Mouse (Mus musculus): ENCODE results near the gene Srpr. TPM values are rescaled to one million over a fixed set of nuclear protein-coding genes. Genes with fewer than 3 reads are reported as not detected.

Srpr gene
- polyA plus RNA-seq, 1 experiment from 2014 or later = 94.2 TPM

GRCm38 (mm10) chr9:35170071-35170470, 29.9 kb upstream of the Srpr start:
- Histone ChIP-seq H3K36me3 (peaks cover 14% of the 10 kb centered on the region), H3K9me3 (replicated peaks) (no peaks in the 10 kb centered on the region), H3K4me3 (no peak overlapping the region), H3K9ac (no peak overlapping the region), H3K27ac (no peak overlapping the region), H3K4me2 (replicated peaks) (no peak overlapping the region), H3K27me3 (no peaks in the 10 kb centered on the region), H3K4me1 (peaks cover 19% of the 10 kb centered on the region)
- ATAC-seq (ENCODE audit: low FRiP score) = no peak
- WGBS = 96% methylated on average over 7 of the region's 7 CpGs

GRCm38 (mm10) chr9:35173331-35173730, 26.6 kb upstream of the Srpr start:
- Histone ChIP-seq H3K9me3 (replicated peaks) (no peaks in the 10 kb centered on the region), H3K36me3 (peaks cover 14% of the 10 kb centered on the region), H3K27ac (no peak overlapping the region), H3K27me3 (no peaks in the 10 kb centered on the region), H3K4me3 (no peak overlapping the region), H3K4me2 (replicated peaks) (no peak overlapping the region), H3K4me1 (peaks cover 14% of the 10 kb centered on the region), H3K9ac (no peak overlapping the region)
- no peak for ATAC-seq (ENCODE audit: low FRiP score)
- 88% methylated on average over 1 of the region's 1 CpGs for WGBS

- Histone ChIP-seq H3K27ac (peak within 1 kb of the TSS; percentile 81), H3K27me3 (no peaks in the 10 kb centered on the region)
- WGBS = under 1% methylated on average over 38 of the region's 38 CpGs
Observed at GRCm38 (mm10) chr9:35175251-35176123, 24.5 kb upstream of the Srpr start, which contains the start of gene Dcps. Dcps (minus strand) TSS chr9:35176061.

GRCm38 (mm10) chr9:35176124-35176659, 23.8 kb upstream of the Srpr start:
- peak overlapping the region; percentile 56 for H3K4me3 ChIP-seq
- no peak overlapping the region for H3K27ac ChIP-seq
- peak; percentile 32 for ATAC-seq (ENCODE audit: low FRiP score)
- peak overlapping the region; percentile 70 for H3K4me2 ChIP-seq (replicated peaks)
- H3K27me3 ChIP-seq = no peaks in the 10 kb centered on the region
- no peaks in the 10 kb centered on the region for H3K36me3 ChIP-seq
- 49% methylated on average over 14 of the region's 14 CpGs for WGBS
- H3K9ac ChIP-seq = no peak overlapping the region
- H3K4me1 ChIP-seq = peaks cover 14% of the 10 kb centered on the region
- no peaks in the 10 kb centered on the region for H3K9me3 ChIP-seq (replicated peaks)

More at GRCm38 (mm10) chr9:35175251-35176123, 24.5 kb upstream of the Srpr start, which contains the start of gene Dcps:
- H3K4me3 ChIP-seq = peak within 1 kb of the TSS; percentile 56
- ATAC-seq (ENCODE audit: low FRiP score) = peak; percentile 98
- peaks cover 6% of the 10 kb centered on the region for H3K36me3 ChIP-seq
- H3K4me2 ChIP-seq (replicated peaks) = peak within 1 kb of the TSS; percentile 70
- H3K9ac ChIP-seq = peak within 1 kb of the TSS; percentile 49
- peaks cover 14% of the 10 kb centered on the region for H3K4me1 ChIP-seq
- no peaks in the 10 kb centered on the region for H3K9me3 ChIP-seq (replicated peaks)

GRCm38 (mm10) chr9:35182832-35183231, 17.1 kb upstream of the Srpr start:
- 79% methylated on average over 2 of the region's 2 CpGs for WGBS
- Histone ChIP-seq H3K4me1 (no peaks in the 10 kb centered on the region), H3K36me3 (peaks cover 10% of the 10 kb centered on the region; the same call in 1 of the 2 replicates), H3K4me3 (no peak overlapping the region), H3K9me3 (replicated peaks) (no peaks in the 10 kb centered on the region), H3K27me3 (no peaks in the 10 kb centered on the region), H3K4me2 (replicated peaks) (no peak overlapping the region), H3K27ac (no peak overlapping the region), H3K9ac (no peak overlapping the region)
- ATAC-seq (ENCODE audit: low FRiP score) = no peak

- 70% methylated on average over 5 of the region's 5 CpGs for WGBS
- no peak for ATAC-seq (ENCODE audit: low FRiP score)
- Histone ChIP-seq H3K36me3 (peaks cover 11% of the 10 kb centered on the region), H3K9me3 (replicated peaks) (no peaks in the 10 kb centered on the region), H3K27me3 (no peaks in the 10 kb centered on the region), H3K27ac (no peak overlapping the region), H3K4me1 (no peaks in the 10 kb centered on the region), H3K4me2 (replicated peaks) (no peak overlapping the region), H3K4me3 (no peak overlapping the region), H3K9ac (no peak overlapping the region)
Observed at GRCm38 (mm10) chr9:35183359-35183758, 16.6 kb upstream of the Srpr start.

GRCm38 (mm10) chr9:35186430-35186829, 13.5 kb upstream of the Srpr start:
- no peaks in the 10 kb centered on the region for H3K9me3 ChIP-seq (replicated peaks)
- no peak for ATAC-seq (ENCODE audit: low FRiP score)
- peaks cover 29% of the 10 kb centered on the region for H3K36me3 ChIP-seq
- no peaks in the 10 kb centered on the region for H3K27me3 ChIP-seq
- 62% methylated on average over 4 of the region's 4 CpGs for WGBS
- no peak overlapping the region for H3K27ac ChIP-seq
- no peak overlapping the region for H3K4me3 ChIP-seq
- no peaks in the 10 kb centered on the region for H3K4me1 ChIP-seq
- no peak overlapping the region for H3K4me2 ChIP-seq (replicated peaks)
- H3K9ac ChIP-seq = no peak overlapping the region

GRCm38 (mm10) chr9:35187351-35187903, 12.5 kb upstream of the Srpr start:
- 87% methylated on average over 10 of the region's 10 CpGs for WGBS
- Histone ChIP-seq H3K4me3 (no peak overlapping the region), H3K9me3 (replicated peaks) (no peaks in the 10 kb centered on the region), H3K4me2 (replicated peaks) (no peak overlapping the region), H3K9ac (no peak overlapping the region), H3K36me3 (peaks cover 29% of the 10 kb centered on the region), H3K27me3 (no peaks in the 10 kb centered on the region), H3K4me1 (no peaks in the 10 kb centered on the region), H3K27ac (no peak overlapping the region)
- no peak for ATAC-seq (ENCODE audit: low FRiP score)

- ATAC-seq (ENCODE audit: low FRiP score) = no peak
- 73% methylated on average over 22 of the region's 22 CpGs for WGBS
- Histone ChIP-seq H3K4me2 (replicated peaks) (no peak overlapping the region), H3K4me3 (no peak overlapping the region), H3K9me3 (replicated peaks) (no peaks in the 10 kb centered on the region), H3K9ac (no peak overlapping the region), H3K36me3 (peaks cover 29% of the 10 kb centered on the region), H3K27me3 (no peaks in the 10 kb centered on the region), H3K4me1 (no peaks in the 10 kb centered on the region), H3K27ac (no peak overlapping the region)
Observed at GRCm38 (mm10) chr9:35188700-35189099, 11.3 kb upstream of the Srpr start.

- Histone ChIP-seq H3K4me1 (no peaks in the 10 kb centered on the region), H3K36me3 (peaks cover 20% of the 10 kb centered on the region), H3K27ac (no peak overlapping the region), H3K4me2 (replicated peaks) (no peak overlapping the region), H3K4me3 (no peak overlapping the region), H3K27me3 (no peaks in the 10 kb centered on the region), H3K9ac (no peak overlapping the region), H3K9me3 (replicated peaks) (no peaks in the 10 kb centered on the region)
- 80% methylated on average over 11 of the region's 11 CpGs for WGBS
- ATAC-seq (ENCODE audit: low FRiP score) = no peak
Observed at GRCm38 (mm10) chr9:35192983-35193542, 6.9 kb upstream of the Srpr start.

GRCm38 (mm10) chr9:35194048-35194447, 5.9 kb upstream of the Srpr start:
- Histone ChIP-seq H3K36me3 (peaks cover 11% of the 10 kb centered on the region), H3K9me3 (replicated peaks) (no peaks in the 10 kb centered on the region), H3K4me2 (replicated peaks) (no peak overlapping the region), H3K4me1 (no peaks in the 10 kb centered on the region), H3K27ac (no peak overlapping the region), H3K4me3 (no peak overlapping the region), H3K27me3 (no peaks in the 10 kb centered on the region), H3K9ac (no peak overlapping the region)
- ATAC-seq (ENCODE audit: low FRiP score) = no peak
- WGBS = 93% methylated on average over 3 of the region's 3 CpGs

- 92% methylated on average over 3 of the region's 3 CpGs for WGBS
- H3K9me3 ChIP-seq (replicated peaks) = no peaks in the 10 kb centered on the region
- H3K4me3 ChIP-seq = no peak overlapping the region
- no peaks in the 10 kb centered on the region for H3K36me3 ChIP-seq
- no peak overlapping the region for H3K9ac ChIP-seq
- no peaks in the 10 kb centered on the region for H3K27me3 ChIP-seq
- ATAC-seq (ENCODE audit: low FRiP score) = no peak
- H3K27ac ChIP-seq = no peak overlapping the region
- peaks cover 8% of the 10 kb centered on the region for H3K4me1 ChIP-seq
- H3K4me2 ChIP-seq (replicated peaks) = no peak overlapping the region
Observed at GRCm38 (mm10) chr9:35197625-35198024, 2.4 kb upstream of the Srpr start.

Measured in hindbrain, embryonic 12.5 days (tissue).